Mouse (Mus musculus): ENCODE measurements around the gene Nlrp6.
"Not testable (repeated sequence)": the region's sequence is repeated elsewhere in the genome, so short reads cannot be mapped to it uniquely, and the experiment has no call there.

Nlrp6 gene

DNA sequence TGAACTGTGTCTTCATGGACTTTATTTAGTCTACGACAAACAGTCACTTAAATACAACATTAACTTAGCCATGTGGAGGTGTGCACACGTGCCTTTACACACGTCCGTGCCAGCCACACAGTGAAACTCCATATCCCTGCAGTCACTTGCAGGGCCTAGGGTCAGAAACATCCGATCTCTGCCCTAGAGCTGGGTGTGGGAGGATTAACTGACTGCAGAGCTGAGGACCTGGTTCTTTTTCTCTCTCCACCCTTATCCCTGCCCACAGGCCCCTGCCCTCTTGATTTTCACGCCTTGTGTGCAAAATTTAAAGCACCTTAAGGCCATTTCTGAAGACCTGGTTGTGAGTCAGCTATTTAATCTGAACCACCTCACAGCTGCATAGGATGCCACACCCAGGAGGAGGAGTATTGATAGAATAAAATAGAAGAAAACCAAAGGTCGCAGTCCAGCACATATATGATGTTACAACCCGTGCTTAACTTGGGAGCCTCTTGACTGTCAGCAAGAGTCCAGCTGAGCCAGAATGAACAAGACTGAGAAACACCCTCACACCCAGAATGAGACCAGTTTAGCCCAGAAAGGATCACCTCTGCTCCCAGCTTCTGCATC is at the start of gene Nlrp6:
Nlrp6 (plus strand) TSS at position 485 of the 612 bp plus-strand sequence.
- in situ Hi-C loops (cut with MboI, MseI) = no loop called here

DNA sequence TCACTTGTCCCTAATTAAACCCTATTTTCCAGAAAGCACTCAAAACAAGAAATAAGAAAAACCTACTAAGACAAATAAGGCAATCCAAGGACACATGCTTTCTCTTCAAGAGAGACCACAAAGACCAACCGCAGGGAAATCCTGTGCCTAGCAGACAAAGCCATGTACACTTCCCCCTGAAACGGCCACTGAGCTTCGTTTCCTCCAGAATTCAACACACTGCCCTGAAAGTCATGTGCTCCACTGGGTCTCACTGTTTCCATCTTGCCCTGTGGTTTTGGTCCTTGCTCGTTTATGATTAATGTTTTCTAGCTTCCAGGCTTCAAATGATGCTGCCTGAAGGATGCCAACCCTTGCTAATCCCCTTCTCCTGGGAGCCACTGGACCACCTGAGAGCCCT is 46.5 kb upstream of the Nlrp6 start:
- in situ Hi-C loops (cut with MboI, MseI) = no loop called here

DNA sequence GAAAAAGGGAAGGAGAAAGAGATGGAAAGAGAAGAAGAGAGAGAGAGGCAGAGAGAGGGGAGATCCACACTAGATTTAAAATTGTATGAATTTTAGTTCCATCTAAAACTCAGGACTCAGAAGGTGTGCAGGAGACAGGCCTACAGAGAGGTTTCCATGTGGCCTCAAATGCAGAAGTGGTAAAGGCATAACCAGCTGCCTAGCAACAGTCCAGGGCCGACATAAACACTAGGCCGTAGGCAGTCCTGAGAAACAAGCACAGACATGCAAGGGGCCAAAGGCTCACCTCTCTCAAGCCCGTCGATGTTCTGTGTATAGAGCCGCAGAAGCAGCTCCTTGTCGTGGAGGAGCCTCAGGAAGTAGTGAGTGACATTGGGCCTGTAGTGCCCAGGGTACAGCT is 43.3 kb upstream of the Nlrp6 start:
- in situ Hi-C loops (cut with MboI, MseI) = no loop called here

DNA sequence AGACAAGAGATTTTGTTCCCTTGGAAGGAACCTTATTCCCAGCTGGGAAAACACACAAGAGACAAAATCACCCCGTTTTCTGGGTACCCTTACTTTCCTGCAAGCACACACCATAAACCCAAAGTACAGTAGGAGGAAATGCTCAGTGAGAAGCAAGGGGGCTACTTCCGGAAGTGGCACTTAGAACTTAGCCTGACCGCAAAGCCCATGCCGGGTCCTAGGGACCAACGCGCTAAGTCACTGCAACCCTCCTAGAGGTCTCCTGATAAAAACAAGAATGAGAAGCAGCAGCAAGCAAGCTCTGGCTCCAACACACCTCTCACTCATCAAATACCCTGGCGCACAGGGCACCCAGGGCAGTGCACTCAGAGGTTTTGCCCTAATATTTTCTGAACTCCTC is 41.3 kb upstream of the Nlrp6 start:
- in situ Hi-C loops (cut with MboI, MseI) = no loop called here

DNA sequence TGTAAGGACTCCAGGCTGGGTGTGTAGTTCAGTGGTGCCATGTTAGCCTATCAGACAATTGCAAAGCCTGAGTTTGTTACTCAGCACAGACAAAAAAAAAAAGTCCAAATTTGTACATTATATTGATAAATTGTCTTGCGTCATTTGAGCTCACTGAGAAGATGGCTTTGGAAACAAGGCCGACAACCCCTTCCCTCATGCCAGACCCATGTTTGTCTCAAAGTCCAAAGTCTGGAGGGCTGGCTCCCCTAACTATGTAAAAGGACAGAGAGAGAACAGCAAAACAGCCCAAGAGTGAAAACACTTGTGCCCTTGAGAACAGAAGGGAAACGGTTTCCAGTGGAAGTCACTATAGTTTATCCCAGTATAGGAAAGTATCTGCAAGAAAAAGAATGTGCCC is 40.3 kb upstream of the Nlrp6 start:
- in situ Hi-C loops (cut with MboI, MseI) = no loop called here

DNA sequence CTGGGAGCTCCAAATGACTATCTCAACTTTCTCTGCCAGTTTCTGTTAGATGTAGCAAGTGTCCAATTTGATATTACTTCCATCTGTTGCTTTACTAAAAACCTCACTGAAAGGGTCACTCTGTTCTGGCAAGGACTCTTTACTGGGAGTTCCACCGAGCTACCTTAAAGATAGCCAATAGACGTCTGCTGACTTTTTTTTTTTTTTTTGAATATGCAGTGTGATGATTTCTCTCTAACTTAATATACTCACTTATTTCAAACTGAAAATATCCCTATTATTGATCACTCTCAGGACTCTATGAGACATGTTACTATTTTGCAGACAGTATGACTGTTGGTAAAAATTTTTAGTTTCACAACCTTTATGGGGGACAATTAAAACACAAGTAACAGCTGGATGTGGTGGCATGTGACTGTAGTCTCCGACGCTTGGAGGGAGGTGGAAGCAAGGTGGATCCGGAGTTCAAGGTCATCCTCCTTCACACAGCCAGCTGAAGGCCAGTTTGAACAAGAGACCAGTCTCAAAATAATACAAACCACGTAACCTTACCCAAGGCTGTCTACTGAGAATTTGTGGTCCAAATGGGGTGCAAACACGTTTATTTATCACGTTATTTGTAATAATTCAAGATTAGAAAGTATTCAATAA is 39.7 kb upstream of the Nlrp6 start:
- in situ Hi-C loops (cut with MboI, MseI) = no loop called here

DNA sequence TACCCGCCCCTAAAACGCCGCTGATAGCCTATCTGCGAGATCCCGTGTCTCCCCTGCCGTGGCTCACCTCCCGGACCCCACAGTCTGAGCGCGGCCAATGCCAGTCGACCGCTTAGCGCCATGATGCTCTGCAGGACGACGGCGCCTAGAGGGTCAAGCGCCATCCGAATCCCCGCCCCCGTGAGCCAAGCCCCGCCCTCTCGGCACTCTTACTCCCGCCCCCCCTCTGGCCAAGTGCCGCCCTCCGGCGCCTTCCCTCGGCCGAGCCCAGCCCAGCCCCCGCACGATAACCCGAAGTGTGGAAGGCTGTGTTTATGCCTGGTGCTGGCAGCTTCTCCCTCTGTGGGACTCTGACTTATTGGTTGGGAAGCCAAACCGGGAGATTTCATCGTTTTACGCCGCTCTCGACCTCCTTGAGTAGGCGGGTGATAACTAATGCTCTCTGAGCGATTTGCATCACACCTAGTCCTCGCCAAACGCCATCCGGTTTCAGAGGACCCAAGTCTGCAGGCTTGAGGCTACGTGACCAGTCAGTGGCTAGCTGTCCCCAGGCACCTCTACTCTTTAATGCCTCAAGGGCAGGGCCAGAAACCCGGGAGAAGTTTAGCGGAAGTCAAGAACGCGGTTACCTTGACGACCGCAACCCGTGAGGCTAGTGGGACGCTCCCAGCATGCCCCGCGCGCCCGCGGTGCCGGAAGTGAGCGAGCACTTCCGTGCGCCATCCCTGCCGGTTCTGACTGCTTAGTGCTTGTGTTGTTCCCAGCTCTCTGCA is 38.8 kb upstream of the Nlrp6 start, which contains the start of the genes Psmd13 and Sirt3:
Psmd13 (plus strand) TSS at position 273 of the 773 bp plus-strand sequence.
Sirt3 (minus strand) TSS at position 614 of the 773 bp plus-strand sequence.
- in situ Hi-C loops (cut with MboI, MseI) = no loop called here

DNA sequence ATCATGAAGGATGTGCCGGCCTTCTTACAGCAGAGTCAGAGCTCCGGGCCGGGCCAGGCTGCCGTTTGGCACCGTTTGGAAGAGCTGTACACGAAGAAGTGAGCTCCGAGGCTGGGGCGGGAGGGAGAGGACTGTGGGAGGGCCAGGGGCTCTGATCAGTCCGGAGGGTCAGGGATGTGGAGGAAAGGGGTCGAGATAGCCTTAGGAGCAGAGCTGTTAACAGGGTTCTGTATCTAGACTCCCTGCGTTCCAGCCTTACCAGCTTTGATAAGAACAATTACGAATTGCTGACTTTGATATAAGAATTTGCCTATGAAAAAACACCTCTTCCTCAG is 38.3 kb upstream of the Nlrp6 start:
- in situ Hi-C loops (cut with MboI, MseI) = no loop called here

DNA sequence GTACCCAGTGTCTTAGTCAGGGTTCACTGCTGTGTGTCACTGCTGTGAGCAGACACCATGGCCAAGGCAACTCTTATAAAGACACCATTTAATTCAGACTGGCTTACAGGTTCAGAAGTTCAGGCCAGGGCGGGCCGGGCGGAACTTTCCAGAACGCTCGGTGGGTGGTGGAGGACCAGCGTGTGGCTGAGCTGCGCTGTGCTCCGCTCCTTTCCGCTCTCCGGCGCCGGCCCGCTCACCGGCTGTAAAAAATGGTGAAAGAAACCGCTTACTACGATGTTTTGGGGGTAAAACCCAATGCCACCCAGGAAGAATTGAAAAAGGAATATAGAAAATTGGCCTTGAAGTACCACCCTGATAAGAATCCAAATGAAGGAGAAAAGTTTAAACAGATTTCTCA is 30.1 kb upstream of the Nlrp6 start:
- in situ Hi-C loops (cut with MboI, MseI) = not testable (repeated sequence)

DNA sequence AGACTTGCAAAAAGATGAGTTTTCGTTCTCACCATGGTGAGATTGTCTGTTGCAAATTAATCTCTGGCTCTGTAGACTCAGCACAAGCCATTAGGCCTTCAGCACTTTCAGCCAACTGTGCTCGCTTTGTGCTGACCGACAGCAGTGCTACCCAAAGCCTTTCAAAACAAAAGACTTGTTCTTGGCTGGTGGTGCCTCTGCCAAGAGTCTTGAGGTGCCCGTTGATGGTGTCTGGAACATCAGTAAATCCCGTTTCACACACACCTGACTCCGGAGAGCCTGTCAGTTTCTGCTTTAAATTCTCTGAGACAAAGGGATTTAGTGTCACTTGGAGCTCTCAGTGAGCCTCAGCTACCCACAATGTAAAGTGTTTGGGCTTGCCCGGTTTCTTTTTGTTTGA is 26.7 kb upstream of the Nlrp6 start:
- in situ Hi-C loops (cut with MboI, MseI) = no loop called here

DNA sequence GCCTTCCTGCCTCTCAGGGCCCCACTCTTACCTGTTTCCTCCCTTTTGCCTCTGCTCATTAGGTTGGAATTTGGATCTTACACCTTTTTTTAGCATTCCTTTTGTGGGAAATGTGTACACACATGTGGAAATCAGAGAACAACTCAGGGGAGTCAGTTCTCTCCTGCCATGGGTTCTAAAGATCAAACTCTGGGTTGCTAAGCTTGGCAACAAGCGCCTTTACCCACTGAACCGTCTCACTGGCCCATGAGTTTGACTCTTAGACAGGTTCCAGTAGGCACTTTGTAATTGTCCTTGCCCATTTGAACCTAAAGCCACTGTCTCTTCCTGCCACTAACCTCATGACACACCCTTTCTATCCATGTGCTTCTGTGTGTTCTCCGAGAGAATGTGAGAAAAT is 26.1 kb upstream of the Nlrp6 start:
- in situ Hi-C loops (cut with MboI, MseI) = no loop called here

DNA sequence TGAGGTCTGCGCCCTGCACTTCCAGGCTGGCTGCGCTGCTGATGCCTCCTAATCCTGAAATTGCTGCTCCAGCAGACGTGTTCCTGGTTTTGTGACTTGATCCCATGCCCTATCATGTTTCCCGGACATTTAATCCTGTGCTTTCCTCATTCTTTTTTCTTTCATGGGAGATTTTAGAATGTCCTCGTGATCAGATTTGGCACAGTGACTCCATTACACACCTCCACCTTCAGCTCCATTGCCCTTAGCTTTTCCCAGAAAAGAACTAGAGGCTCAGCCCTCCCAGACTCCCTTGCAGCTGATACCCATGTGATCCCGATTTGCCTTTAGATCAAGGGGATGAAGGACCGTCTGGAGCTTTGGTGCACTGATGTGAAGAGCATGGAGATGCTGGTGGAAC is 22.8 kb upstream of the Nlrp6 start:
- in situ Hi-C loops (cut with MboI, MseI) = no loop called here

DNA sequence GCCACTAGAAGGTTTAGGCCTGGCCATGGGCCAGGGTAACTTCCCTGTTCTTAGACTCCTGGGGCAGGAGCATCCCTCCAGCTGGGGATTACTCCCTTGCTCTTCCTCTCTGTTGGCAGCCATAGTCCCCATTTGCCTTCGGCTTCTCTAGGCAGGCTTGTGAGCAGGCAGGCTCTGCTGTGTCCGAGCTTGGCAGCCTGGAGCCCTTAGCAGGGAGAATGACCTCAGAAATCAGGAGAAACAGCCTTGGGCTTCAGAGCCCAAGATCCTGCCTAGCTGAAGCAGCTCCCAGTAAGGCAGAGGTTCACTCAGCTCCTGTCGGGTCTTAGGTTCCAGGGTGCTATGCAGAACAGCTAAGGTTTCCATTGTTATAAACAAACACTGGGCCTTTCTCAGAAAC is 21.6 kb upstream of the Nlrp6 start:
- in situ Hi-C loops (cut with MboI, MseI) = no loop called here

DNA sequence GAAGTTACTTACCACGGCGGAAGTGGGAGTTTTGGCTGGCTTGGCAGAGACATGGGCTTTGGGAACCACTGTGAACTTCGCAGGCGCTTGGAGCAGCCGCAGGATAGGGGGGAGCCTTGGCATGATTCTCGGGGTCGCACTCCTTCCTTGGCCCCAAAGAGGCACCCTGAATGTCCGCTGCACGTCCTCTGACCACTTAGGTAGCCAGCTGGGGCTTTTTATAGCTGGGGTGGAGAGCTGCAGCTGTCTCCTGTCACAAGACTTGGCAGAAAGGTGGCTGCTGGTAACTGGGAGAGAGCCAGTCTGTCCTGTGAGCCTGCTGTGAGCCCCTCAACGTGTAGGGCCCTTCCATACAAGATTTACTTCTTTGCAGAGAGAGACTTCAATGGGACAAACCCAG is 20.5 kb upstream of the Nlrp6 start, which contains the start of gene Cox8b:
Cox8b (minus strand) TSS at position 227 of the 400 bp plus-strand sequence.
- in situ Hi-C loops (cut with MboI, MseI) = loop anchor here (5.0 kb wide), 3 partner anchors 53 to 147 kb away; partner anchors contain the start of genes Odf3 (in 1 of the 2) and Scgb1c1 (in 1 of the 2)

DNA sequence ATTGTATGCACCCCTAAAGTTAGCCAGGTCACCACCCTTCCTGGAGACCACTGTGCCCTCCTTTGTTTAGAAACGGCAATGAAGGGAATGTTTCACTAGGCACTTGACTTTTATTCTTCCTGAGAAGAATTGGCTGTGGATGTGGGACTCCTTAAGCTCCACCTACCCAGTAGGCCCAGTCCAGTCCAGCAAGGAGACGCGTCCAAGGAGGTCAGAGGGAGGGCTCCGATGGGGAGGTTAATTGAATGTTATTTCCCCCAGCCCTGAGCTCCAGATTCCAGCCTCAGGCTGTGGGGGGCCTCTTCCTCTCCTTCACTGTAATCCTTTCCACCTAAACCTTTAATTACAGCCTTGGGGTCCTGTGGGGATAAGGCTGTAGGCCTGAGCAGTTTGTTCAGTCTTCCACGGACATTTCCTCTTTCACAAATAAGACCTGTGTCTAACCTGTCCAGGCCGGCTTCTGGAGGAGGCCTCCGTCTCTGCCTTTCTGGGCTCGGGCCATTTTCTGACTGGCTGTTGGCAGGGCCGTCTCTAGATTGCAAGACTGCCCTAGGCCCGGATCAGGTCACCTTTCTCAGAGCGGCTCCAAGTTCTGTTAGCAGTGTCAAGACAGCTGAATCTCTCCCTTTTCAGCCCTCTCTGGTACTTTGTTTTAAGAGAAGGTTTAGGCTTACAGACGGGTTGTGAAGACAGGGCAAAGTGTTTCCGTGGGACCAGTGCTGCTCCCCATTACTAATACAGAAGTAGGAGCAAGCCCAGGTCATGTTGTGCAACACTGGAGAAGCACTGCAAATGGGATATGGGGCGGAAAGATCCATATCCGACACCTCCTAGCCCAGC is 18.4 kb upstream of the Nlrp6 start:
- in situ Hi-C loops (cut with MboI, MseI) = loop anchor here (5.0 kb wide), 3 partner anchors 55 to 145 kb away; partner anchors contain the start of genes Odf3 (in 1 of the 2) and Scgb1c1 (in 1 of the 2)

DNA sequence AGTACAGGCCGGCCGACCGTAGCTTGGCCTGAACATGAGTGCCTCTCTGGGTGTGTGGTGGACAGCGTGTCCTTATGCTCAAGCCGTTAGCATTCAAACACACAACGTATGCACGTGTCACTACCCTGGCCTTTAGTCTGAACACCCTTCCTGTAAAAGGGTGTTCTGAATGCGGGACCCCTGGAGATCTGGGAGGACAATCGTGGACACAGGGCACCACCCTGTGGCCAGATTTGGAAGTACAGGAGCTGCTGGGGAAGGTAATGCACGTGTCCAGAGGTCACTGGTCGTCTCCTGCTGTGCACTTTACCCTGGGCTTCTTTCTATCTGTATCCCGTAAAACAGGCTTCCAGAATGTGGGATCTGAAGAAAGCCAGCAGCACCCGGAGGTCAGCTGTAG is 17.5 kb upstream of the Nlrp6 start:
- in situ Hi-C loops (cut with MboI, MseI) = loop anchor here (5.0 kb wide), 3 partner anchors 56 to 144 kb away; partner anchors contain the start of genes Odf3 (in 1 of the 2) and Scgb1c1 (in 1 of the 2)

DNA sequence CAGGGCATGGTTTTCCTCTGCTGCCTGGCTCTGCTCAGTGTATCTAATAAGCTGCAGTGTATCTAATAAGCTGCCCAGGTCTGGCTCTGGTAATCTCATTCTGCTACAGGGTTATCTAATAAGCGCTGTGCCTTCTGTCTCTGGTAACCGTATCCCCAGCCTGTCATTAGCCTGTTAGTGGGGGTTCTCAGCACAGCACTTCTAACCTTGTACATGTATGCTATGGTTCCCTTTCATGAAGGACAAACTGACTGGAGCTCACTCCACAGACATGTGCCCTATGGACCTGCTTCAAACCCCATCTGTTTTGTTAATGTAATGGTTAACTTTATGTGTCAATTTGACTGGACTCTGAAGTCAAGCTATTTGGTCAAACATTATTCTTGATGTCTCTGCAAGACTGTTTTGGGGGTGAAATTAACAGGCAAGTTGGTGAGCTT is 15.0 kb upstream of the Nlrp6 start:
- in situ Hi-C loops (cut with MboI, MseI) = no loop called here

DNA sequence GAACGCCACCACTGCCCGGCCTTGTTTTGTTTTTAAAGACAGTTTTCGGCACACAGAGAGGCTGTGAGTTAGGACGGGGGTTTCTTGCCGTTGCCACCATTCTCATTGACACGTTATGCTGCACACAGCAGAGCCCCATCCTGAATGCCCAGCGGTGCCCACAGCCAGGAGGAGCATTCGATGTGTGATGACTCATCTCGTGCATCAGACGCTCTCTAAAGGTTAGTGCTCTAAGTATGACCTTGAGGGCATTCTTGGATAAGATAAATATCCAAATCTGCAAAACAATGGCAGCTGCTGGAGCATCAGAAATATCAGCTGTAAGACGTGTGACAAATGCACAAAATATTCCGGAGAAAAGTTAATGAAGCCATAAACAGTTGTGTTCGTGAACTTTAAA is 13.6 kb upstream of the Nlrp6 start:
- in situ Hi-C loops (cut with MboI, MseI) = no loop called here

DNA sequence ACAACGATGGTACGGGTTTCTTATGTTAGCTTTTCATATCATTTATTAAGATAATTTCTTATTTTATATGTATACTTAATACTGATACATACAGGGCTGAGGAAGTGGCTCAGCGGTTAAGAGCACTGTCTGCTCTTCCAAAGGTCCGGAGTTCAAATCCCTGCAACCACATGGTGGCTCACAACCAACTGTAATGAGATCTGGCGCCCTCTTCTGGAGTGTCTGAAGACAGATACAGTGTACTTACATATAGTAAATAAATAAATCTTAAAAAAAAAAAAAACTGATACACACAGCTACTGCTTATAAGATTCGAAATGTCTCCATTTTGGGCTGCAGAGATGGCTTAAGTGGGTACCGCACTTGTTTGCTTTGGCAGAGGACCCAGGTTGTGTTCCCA is 13.0 kb upstream of the Nlrp6 start:
- in situ Hi-C loops (cut with MboI, MseI) = no loop called here

DNA sequence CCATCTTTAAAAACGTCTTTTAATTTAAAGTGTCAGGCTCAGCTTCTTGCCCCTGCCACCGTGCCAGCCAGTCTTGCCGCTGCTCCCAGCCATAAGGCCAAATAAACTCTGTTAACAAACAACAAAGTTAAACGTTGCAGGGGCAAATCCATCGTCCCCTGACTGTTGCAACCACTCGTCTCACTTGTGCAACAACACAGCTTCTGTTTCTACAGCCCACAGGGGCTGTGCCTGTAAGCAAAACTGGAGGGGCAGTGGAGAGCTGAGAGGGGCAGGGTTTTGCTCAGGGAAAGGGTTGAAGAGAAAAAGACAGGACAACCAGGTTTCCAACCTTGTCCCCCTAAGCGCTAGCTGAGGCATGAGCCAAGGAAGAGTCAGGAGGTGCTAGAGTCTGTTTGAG is 12.5 kb upstream of the Nlrp6 start:
- in situ Hi-C loops (cut with MboI, MseI) = no loop called here

DNA sequence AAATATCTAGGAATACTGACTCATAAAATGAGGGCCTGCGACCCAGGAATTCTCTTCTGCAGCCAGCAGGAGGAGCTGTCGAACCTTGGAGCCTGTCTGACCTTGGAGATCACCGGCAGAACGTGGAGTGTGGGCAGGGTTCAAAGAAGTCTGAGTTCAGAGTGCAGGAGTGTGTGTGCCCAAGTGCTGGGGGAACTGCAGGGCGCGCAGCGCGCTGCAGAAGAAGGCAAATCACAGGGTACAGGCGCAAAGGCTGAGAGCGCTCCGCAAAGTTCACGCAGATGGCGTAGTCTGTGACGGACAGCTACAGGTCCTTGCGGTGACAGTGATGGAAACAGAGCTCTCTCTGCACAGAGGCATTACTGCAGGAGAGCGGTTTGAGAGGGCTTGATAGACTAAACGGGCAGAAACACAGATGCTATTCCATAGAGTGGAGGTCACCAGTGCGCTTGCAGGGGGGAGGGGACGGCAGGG is 12.0 kb upstream of the Nlrp6 start:
- in situ Hi-C loops (cut with MboI, MseI) = no loop called here
